Mouse (Mus musculus): ENCODE measurements around the gene Scrt2.
"Not testable (repeated sequence)": the region's sequence is repeated elsewhere in the genome, so short reads cannot be mapped to it uniquely, and the experiment has no call there.

The Scrt2 gene

DNA sequence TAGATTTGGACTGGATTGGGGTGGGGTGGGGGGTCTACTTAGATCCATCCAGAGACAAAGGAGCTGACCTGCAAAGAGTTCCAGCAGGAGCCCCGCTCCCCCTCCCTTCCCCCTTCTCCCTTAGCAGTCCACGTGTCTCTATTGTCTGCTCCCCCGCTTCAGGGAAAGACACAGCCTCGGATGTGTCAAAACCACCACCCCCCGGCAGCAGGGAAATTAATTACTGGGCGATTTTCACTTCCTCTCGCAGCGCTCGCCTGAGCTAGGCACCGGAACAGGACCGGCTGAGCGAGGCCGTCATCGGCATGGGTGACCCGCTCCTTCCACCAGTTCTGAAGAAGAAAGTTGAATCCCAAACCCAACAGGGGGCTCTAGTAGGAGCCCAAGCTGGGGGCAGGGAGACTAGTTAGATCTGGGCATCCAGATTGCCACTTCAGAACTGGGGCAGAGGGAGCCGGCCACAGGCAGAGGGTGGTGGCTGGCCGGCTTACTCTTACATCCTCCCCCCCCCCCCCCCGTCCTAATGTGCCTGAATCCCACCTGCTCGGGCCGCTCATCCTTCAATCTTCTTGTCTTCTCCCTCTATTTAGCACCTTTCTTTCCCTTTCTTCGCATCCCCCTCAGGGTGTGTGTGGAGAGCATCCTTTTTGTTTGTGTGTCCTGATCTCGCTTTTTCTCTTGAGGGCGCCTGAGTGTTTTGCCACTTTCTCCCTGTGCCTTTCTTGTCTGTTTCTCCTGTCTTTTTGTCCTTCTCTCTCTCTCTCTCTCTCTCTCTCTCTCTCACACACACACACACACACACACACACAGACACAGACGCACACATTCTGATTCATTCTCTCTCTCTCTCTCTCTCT lies at the start of gene Scrt2:
TSS of gene Scrt2 (plus strand) at position 845 of the 857 bp plus-strand sequence.
- in situ Hi-C loops (cut with MboI, MseI) = no loop called here

DNA sequence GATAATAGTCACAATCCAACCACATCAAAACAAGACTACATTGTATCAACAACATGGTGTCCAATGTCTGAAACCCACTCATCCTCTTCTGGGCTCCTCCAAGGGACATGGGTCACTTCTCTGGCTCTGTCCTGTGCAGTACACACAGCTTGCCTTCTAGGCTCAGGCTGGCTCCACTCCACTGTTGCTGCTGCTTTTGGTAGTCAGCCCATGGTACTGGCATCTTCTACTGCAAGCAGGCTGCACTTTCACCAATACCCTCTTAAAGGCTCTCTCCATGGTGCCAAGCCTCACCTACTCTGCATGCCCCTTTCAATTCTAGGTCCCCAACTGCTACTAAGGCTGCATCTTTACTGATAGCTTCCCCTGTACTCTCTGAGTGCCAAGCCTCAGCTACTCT lies 41.2 kb upstream of the Scrt2 start:
- in situ Hi-C loops (cut with MboI, MseI) = no loop called here

DNA sequence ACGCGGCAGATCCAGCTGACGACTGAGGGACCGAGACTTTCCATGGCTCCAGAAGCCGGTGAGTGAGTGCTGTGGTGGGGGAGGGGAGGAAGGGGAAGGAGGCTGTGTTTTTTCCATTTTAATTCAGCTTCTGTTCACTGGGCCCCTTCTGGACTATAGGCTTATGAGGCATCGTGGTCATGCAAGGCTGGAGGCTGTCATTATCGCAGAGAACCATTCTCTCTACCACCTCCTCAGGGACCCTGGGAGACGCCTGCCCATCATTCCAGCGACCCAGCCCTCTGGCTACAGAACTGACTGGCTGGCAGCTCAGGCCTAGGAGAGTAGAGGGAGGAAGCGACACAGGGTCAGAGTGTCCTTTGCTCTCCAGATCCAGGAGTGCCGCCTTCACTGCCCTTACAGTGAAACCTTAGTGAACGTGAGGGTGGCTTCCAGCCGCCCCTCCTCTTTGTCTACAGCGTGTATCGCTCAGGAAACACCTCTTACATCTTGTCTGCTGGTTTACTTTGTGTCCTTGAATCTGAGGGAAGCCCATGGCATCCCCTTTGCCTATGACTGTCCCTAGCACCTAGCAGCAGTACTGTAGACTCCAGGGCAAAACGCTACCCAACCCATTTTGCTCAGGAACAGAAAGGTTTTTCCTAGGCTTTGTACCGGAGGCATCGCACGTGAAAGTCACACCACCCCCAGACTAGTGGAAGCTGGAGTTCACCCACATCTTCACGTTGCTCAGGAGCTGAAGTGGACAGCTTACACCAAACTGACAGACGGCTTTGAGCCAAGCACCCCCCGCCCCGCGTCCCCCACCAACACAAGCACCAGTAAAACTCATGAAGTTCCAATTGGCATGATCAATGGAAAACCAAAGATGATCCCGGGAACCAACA lies 34.0 kb upstream of the Scrt2 start:
- in situ Hi-C loops (cut with MboI, MseI) = no loop called here

DNA sequence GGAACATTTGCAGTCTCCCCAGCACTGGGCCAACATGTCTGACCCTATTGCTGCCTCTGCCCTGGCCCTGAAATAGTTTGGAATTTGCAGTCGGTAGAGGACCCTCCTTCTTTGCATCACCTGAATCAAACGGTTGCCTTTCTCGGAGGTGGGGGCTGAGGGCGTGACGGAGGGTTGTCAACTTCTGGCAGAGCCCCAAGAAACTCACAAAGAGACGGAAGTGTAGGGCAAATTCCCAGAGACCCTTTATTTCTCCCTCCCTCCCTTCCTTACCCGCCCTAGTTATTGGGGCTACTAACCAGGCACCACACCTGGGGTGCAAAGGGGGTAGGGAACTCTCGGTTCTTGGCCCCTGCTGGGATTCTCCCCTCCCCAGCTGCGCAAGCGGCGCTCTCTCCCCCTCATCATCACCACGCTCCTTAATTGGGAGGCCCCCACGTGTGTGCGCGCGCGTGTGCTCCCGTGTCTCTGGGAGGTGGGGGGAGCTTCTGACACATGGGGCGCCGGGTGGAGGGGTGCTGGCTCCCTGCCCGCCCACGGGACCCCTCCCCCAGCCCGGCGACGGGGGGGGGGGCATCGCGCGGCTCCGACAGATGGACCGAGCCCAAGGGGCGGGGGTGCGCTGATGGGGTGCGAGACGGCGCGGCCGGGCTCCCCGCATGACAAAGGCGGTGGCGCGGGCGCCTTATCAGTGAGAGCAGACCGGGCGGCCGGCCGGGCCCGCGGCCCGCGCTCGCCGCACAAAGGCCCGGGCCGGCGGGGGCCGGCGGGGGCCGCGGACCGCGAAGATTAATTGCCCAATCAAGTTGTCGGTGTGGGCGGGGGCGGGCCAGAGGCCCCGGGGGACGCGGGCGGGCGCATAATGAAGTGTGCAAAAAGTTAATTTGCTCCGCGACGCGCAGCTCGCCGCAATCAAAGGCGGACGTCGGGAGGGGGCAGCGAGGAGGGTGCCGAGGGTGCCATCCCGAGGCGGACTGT lies 33.0 kb upstream of the Scrt2 start:
- in situ Hi-C loops (cut with MboI, MseI) = no loop called here

DNA sequence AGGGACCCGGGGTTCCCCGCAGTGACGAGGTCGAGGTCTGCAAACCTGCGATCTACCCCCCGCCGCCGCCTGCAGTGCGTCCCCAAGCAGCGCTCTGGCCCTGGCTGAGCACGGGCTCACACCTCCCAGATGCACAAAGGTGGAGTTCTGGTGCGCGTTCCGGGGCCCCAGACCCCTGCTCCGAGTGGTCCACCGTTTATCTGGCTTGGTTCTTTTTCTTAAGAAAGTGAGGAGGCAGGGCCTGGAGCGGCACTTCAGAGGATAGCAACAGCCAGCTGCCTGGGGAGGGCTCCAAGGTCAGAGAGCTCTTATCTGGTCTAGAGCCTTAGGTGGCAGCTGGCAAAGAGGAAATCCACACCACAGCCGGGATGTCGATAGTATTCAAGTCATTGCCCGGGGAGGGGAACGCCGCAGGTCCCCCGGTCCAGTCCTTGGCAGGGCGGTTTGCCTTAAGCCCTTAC lies 32.3 kb upstream of the Scrt2 start:
- in situ Hi-C loops (cut with MboI, MseI) = no loop called here

DNA sequence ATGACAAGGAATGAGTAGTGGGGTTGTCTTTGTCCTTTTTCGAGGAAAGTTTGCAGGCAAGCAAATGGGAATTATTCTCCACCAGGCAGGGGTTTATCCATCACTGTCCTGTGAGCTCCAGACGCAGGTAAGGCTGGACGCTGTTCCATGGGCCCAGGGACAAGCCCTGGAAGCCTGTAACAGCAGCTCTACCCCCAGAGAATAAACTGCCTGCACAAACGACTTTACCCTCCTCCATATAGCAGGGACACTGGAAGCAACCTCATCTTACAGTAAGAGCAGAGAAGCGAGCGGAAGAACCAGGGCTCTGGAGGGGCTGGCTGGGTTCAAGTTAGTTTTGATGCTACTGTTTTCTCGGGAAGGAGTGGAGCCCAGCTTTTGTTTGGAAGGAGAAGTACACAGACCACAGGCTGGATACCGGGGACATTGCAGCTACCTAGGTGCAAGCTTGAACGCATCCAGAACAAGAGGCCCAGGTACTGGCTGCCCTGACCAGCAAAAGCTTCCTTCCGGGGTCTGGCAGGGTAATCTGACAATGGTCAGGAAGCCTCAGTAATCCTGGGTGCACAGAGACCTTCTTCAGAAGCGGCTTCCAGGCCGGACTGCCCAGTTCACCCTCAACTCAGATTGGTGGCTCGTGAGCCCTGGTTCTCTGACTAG lies 31.6 kb upstream of the Scrt2 start:
- in situ Hi-C loops (cut with MboI, MseI) = no loop called here

DNA sequence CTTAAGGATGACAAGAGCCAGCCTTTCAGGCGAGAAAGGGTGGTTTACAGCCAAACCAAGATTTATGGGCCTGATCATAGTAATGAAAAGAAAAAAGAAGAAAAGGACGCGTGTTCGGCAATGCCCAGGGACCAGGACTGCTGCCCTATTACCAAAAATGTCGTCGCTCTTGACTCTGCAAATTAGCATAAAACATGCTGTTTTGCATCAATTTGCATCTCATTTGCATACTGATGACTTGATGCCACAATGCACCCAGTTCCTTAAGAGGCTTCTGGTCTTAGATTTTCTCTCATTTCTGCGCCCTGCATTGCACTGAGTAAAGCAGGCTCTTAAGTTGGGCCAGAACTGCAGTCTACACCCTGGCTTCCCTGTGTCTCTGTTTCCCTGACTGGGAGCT lies 31.0 kb upstream of the Scrt2 start:
- in situ Hi-C loops (cut with MboI, MseI) = no loop called here

DNA sequence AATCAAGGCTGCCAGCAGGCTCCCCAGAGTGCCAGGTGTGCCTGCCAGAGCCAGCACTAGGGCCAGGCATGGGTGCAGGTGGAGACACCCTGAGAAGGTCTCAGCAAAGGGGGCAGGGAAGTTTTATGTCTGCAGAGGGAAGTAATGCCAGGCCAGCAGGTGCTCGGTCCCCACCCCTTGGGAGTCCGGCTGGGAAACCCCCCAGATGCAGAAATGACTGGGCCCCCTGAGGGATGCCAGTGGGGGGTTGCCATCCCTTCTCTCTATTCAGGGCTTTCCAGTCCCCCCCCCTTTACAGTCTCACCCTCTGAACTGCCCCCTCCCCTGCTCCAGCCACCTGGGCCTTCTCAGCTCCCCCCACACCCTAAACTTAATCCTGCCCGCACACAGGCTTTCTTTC lies 29.3 kb upstream of the Scrt2 start:
- in situ Hi-C loops (cut with MboI, MseI) = no loop called here

DNA sequence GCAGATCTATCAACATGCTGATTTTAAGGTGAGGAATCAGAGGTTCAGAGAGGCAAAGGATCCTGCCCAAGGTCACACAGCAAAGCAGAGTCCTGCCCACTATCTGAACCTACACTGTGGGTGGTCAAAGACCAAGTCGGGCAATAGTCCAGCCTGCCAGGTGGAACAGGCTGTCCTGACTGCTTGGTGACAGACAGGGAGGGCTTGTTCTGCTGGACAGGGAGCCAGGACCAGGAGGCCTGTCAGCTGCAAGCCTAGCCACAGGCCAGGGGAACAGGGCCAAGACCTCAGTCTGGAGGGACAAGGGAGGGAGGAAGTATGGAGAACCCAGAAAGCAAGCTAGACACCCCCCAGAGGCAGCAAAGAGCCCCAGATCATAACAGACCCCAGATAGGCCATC lies 25.9 kb upstream of the Scrt2 start:
- in situ Hi-C loops (cut with MboI, MseI) = no loop called here

DNA sequence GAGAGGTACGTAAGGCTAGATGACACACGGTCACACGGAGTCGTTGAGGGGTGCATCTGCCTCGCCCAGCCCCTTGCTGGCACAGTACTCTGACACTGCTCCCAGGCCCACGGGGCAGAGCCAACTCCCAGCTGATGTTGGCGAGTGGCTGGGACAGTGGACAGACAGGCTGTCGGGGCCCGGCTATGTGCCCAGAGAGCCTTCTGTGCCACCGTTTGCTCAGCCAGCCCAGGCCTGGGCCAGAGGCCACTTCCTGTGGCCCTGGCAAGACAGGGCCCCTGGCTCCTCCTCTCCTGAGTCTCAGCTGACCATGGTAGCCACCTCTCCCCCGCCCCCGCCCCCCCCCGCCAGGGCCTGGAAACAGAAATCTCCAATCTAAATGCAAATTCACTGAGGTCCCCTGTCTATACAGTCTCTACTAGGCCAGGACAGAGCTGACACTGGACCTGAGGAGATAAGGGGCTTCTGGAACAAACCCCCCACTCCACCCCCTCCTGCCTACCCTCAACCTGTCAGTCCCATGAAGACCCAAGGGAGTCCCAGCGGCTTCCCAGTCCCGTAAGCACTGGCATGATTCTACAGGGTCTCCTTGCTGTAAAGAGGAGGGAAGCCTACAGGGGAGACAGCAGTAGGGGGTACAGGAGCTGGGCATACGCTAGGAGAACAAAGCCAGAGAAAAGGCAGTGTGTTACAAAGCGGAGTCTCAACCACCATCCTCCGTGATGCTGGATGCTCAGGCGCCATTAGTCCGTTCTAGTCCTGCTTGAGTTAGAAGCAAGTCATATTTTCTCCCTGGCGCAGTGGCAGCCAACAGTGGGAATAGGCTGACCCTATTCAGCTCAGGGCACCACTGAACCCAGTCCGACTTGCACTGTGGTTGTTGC lies 24.7 kb upstream of the Scrt2 start:
- in situ Hi-C loops (cut with MboI, MseI) = no loop called here

DNA sequence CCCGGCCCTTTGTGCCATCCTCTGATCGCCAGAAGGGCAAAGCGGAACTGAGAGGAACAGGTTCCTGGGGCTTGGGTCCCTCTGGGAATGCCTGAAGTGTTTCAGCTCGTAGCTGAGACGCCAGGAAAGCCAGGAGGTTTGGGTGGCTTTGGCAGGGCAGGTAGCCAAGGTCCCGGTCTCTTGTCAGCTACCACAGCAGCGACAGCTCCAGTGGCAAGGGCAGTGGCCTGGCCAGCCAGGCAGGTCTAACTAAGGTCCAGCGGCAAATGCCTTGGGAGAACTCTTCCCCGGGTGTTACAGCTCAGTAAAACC lies 24.1 kb upstream of the Scrt2 start:
- in situ Hi-C loops (cut with MboI, MseI) = no loop called here

DNA sequence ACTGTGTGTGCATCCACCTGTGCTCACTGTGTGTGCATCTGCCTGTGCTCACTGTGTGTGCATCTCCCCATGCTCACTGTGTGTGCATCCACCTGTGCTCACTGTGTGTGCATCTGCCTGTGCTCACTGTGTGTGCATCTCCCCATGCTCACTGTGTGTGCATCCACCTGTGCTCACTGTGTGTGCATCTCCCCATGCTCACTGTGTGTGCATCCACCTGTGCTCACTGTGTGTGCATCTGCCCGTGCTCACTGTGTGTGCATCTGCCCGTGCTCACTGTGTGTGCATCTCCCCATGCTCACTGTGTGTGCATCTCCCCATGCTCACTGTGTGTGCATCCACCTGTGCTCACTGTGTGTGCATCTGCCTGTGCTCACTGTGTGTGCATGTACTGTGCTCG lies 18.5 kb upstream of the Scrt2 start:
- in situ Hi-C loops (cut with MboI, MseI) = not testable (repeated sequence)

DNA sequence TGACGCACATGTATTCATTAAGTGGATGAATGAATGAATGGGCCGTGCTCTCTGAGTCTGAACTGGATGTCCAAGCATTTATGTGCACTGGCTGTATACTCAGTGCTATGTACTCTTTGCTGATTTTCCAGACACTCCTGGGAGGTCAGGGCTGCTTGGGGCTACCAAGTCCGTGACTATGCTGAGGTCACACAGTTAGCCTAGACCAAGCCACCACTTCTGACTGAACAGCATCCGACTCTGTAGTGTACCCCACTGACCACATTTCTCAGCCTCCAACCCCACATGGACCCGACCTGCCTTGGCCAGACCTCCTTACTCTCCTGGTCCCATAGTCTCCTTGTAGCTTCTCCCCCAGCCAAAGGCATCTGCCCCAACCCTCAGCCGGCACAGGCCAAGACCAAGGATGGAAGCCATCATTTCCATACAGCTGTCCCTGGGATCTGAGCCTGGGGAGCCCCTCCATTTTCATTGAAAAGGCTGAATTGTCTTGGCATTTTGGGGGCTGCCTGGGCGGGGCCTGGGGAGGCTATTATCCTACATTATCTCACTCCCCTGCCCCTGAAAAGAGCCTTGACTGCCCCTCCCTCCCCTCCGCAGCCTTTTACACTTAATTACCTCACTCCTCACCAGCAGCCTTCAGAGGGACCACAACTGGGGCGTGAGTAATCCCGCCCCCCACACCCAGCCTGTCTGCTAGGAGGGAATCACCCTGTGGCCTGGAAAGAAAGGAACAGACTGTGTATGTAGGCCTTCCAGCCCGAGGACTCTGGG lies 12.5 kb upstream of the Scrt2 start:
- in situ Hi-C loops (cut with MboI, MseI) = no loop called here

DNA sequence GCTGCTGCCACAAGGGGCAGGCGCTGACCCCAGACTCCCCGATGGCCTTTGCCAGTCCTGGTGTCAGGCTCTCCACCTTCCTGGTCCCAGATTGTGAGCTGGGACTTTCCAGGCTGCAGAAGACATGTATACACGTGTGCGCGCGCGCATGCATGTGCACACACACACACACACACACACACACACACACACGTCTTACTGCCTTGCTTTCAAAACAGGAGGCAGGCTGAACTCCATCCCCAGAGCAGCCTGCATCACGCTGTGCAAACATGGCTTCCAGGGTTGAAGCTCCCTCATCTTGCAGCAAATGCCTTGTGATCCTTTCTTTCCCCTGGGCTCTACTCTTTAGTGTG lies 11.9 kb upstream of the Scrt2 start:
- in situ Hi-C loops (cut with MboI, MseI) = no loop called here

DNA sequence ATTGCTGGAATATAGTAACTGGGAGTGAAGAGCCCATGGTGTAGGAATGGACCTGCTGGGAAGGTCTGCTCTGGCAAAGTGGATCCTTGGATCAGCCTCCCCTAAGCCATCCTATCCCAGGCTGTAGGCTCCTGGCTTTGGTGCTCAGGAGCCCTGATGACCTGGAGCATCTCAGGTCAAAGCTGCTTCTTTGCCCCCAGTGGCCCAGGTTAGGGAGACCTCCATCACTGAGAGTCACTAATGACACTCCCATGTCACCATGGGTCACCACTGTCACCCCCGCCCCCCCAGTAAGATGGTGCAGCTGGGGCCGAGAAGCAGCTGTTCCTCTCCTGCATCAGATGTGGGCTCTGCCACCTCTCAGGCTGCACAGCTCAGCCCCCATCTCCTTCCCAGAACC lies 11.4 kb upstream of the Scrt2 start:
- in situ Hi-C loops (cut with MboI, MseI) = no loop called here

DNA sequence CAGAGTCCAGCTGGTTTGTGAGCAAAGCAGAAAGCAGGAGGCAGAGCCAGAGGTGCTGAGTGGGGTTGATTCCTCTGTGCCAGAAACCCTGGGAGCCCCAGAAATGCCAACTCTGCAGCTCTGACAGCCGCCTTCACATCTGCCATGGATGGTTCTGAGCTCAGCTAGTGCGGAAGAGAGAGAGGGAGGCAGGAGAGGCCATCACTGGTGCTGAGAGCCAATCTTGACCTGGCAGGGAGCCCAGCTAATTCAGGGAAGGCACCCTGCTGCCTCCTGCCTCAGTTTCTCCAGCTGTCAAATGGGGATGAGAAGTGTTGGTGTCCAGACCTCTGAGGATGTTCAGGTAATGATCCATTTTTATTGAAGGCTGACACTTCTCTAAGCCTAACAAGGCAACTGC lies 6.8 kb upstream of the Scrt2 start:
- in situ Hi-C loops (cut with MboI, MseI) = no loop called here

DNA sequence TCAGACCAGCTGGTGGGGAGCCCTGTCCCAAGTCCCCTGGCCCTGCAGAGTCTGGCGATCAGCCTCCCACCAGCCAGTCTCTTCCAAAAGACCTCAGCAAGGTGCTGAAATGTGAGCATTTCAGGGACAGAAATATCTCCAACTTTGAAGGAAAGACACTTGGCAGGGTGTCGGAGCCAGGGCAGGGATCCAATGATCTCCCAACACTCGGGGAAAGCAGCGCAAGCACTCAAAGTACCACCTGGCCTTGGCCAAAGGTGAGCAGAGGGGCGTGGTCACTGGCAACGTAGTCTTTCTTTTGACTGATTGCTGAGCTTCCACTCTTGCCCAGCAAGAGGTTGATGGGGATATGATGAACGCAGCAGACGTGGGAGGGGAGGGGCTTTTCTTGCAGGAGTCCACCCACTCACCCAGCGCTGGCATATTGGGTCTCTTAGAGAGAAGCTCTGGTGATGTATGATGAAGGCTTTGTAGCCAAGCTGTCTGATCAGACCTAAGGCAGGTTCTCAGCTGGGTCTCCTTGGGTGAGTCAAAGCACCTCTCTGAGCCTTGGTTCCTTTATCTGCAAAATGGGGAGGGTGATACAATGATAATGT lies 5.9 kb upstream of the Scrt2 start:
- in situ Hi-C loops (cut with MboI, MseI) = no loop called here

DNA sequence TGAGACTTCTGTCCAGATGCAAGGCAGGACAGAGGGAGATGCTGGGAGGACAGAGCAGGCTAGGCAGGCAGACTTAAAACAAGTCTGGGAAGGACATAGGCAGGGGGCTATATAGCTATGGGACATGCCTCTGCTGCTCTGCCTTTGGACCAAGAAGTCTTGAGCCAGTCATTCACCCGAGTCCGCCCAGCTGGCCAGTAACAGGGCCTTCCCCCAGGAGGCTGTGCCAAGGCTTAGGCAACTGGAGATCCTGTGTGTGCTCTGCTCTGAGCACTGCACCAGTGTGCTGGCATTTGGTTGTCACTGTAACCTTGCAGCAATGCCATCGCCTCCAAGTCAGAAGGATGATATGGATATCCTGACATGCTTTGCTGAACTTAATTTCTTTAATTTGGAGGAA lies 4.0 kb upstream of the Scrt2 start:
- in situ Hi-C loops (cut with MboI, MseI) = no loop called here
